Mouse (Mus musculus): Measurements from ENCODE around the gene Trim37. TPM values are rescaled to one million over a fixed set of nuclear protein-coding genes. Genes with fewer than 3 reads are reported as not detected.

Trim37 gene
- total and polyA plus RNA-seq, 2 experiments, result 1.2 to 6.3 TPM

GRCm38 (mm10) chr11:87266246-87266645 is 139.4 kb downstream of the Trim37 start:
- H3K36me3 ChIP-seq (ENCODE audit: control insufficient read depth, insufficient read depth, low read length), result no peaks in the 10 kb centered on the region
- no peak overlapping the region for H3K9ac ChIP-seq (ENCODE audit: low read depth, low read length)
- no peaks in the 10 kb centered on the region for H3K27me3 ChIP-seq (ENCODE audit: control insufficient read depth, insufficient read depth, low read length)
- 67% methylated on average over 4 of the region's 4 CpGs for WGBS
- H3K4me3 ChIP-seq (ENCODE audit: insufficient read depth, low read depth, low read length), result no peak overlapping the region
- TF ChIP-seq CTCF (IDR thresholded peaks at IDR 0.05; ENCODE audit: low read depth, low read length) (no peak), POLR2A (IDR thresholded peaks at IDR 0.05; ENCODE audit: extremely low read depth, insufficient read depth, low read length) (no peak)
- H3K79me2 ChIP-seq (ENCODE audit: control insufficient read depth, insufficient read depth, low read length), result no peaks in the 10 kb centered on the region
- H3K27ac ChIP-seq (replicated peaks; ENCODE audit: insufficient read depth, low read depth, low read length), result no peak overlapping the region
- H3K4me1 ChIP-seq (ENCODE audit: control insufficient read depth, insufficient read depth, low read length), result no peaks in the 10 kb centered on the region
- no peak for DNase-seq (ENCODE audit: extremely low read depth, low read depth, low spot score)

- WGBS, result 83% methylated on average over 2 of the region's 2 CpGs
- no peaks in the 10 kb centered on the region for H3K36me3 ChIP-seq (ENCODE audit: control insufficient read depth, insufficient read depth, low read length)
- no peaks in the 10 kb centered on the region for H3K79me2 ChIP-seq (ENCODE audit: control insufficient read depth, insufficient read depth, low read length)
- TF ChIP-seq POLR2A (IDR thresholded peaks at IDR 0.05; ENCODE audit: extremely low read depth, insufficient read depth, low read length) (no peak), CTCF (IDR thresholded peaks at IDR 0.05; ENCODE audit: low read depth, low read length) (no peak)
- no peak overlapping the region for H3K27ac ChIP-seq (replicated peaks; ENCODE audit: insufficient read depth, low read depth, low read length)
- no peak overlapping the region for H3K4me3 ChIP-seq (ENCODE audit: insufficient read depth, low read depth, low read length)
- H3K9ac ChIP-seq (ENCODE audit: low read depth, low read length), result no peak overlapping the region
- no peaks in the 10 kb centered on the region for H3K27me3 ChIP-seq (ENCODE audit: control insufficient read depth, insufficient read depth, low read length)
- no peaks in the 10 kb centered on the region for H3K4me1 ChIP-seq (ENCODE audit: control insufficient read depth, insufficient read depth, low read length)
- no peak for DNase-seq (ENCODE audit: extremely low read depth, low read depth, low spot score)
Observed at GRCm38 (mm10) chr11:87268803-87269202, 141.9 kb downstream of the Trim37 start.

Other genes starting within 250 kb of the Trim37 start
- 6.2 and 9.7 TPM in 2 replicates for gene Ypel2, start 133.4 kb upstream of the Trim37 start, total RNA-seq (2014; rRNA removed)
- 5.1 and 6.6 TPM in 2 replicates for gene Ypel2, start 133.4 kb upstream of the Trim37 start, polyA plus RNA-seq (2012; rRNA removed)
- gene Gdpd1, start 53.0 kb upstream of the Trim37 start, total RNA-seq (2014; rRNA removed), result 0.92 and 1.1 TPM in 2 replicates
- 0.17 and 0.48 TPM in 2 replicates for gene Gdpd1, start 53.0 kb upstream of the Trim37 start, polyA plus RNA-seq (2012; rRNA removed)
- gene Smg8, start 40.3 kb upstream of the Trim37 start, total RNA-seq (2014; rRNA removed), result 3.8 and 5.1 TPM in 2 replicates
- gene Smg8, start 40.3 kb upstream of the Trim37 start, polyA plus RNA-seq (2012; rRNA removed), result 3.3 and 4.5 TPM in 2 replicates
- 0.13 TPM in 1 of 2 replicates, not detected in the other for gene Prr11, start 18.4 kb upstream of the Trim37 start, total RNA-seq (2014; rRNA removed)
- gene Prr11, start 18.4 kb upstream of the Trim37 start, polyA plus RNA-seq (2012; rRNA removed), result 0.04 and 0.06 TPM in 2 replicates
- gene Ska2, start 17.8 kb upstream of the Trim37 start, total RNA-seq (2014; rRNA removed), result 1.4 and 1.9 TPM in 2 replicates
- 0.31 and 0.56 TPM in 2 replicates for gene Ska2, start 17.8 kb upstream of the Trim37 start, polyA plus RNA-seq (2012; rRNA removed)
- 0.07 and 0.09 TPM in 2 replicates for gene Ppm1e, start 231.9 kb downstream of the Trim37 start, total RNA-seq (2014; rRNA removed)
- gene Ppm1e, start 231.9 kb downstream of the Trim37 start, polyA plus RNA-seq (2012; rRNA removed), result 0.02 TPM in 1 of 2 replicates, not detected in the other

All from liver, adult 2 months (tissue).